Mouse (Mus musculus): ENCODE data around the gene P2ry6.

DNA sequence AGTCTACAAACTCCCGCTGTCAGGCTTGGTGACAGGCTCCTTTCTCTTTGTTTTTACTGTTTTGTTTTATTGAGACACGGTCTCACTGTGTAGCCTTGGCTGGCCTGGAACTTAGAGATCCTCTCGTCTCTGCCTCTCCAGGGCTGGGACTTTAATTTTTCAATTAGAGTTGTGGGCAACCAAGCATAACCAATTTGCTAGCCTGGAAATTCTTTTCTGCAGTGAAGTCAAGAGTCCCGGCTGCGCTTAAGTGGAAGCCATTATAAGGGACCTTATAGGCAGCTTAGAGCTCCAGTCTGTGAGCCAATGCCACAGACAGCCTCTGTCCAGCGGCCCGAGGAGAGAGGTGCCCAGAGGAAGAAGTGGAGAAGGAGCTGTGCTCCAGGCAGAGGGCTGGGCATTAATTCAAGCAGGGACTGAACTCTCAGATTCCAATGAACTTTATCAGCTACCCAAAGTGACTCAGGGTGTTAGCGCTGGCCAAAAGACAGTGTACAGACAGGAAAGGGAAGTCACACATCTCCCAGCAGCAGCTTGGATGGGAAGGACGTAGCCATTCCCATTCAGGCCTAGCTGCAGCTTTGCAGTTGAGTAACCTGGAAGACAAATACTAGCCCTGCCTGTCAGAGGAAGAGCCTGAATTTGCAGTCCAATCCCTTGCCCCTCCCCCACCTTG, 16.3 kb upstream of the P2ry6 start:
- TF ChIP-seq MYOD1 (IDR thresholded peaks at IDR 0.05; ENCODE audit: control insufficient read depth, insufficient read length, low read depth) (no peak), CTCF (IDR thresholded peaks at IDR 0.05; ENCODE audit: control insufficient read depth, insufficient read depth, insufficient read length) (no peak), USF1 (IDR thresholded peaks at IDR 0.05; ENCODE audit: low read depth) (no peak), MYOG (IDR thresholded peaks at IDR 0.05; ENCODE audit: control insufficient read depth, extremely low read depth, insufficient read length) (no peak), MAX (IDR thresholded peaks at IDR 0.05) (no peak), FOSL1 (IDR thresholded peaks at IDR 0.05; ENCODE audit: insufficient read depth, low read length, poor library complexity, severe bottlenecking) (no peak)
